Mouse (Mus musculus): ENCODE results near the gene Plpp6. TPM values are rescaled to one million over a fixed set of nuclear protein-coding genes. Genes with fewer than 3 reads are reported as not detected.

Gene Plpp6
- polyA plus RNA-seq, 1 experiment from 2014 or later = 5.8 TPM

- WGBS = 61% methylated on average over 2 of the region's 2 CpGs
- no peaks in the 10 kb centered on the region for H3K27me3 ChIP-seq
- H3K27ac ChIP-seq = no peak overlapping the region; the same call in 1 of the 2 replicates
- no peaks in the 10 kb centered on the region for H3K9me3 ChIP-seq
- H3K4me3 ChIP-seq = no peak overlapping the region
- H3K4me2 ChIP-seq (replicated peaks) = no peak overlapping the region
- no peak for ATAC-seq (ENCODE audit: low FRiP score, low read depth)
- H3K9ac ChIP-seq = no peak overlapping the region
- H3K36me3 ChIP-seq = no peaks in the 10 kb centered on the region
- H3K4me1 ChIP-seq = no peaks in the 10 kb centered on the region
These were observed 16.4 kb upstream of the Plpp6 start for GRCm38 (mm10) chr19:28947311-28947710.

DNA sequence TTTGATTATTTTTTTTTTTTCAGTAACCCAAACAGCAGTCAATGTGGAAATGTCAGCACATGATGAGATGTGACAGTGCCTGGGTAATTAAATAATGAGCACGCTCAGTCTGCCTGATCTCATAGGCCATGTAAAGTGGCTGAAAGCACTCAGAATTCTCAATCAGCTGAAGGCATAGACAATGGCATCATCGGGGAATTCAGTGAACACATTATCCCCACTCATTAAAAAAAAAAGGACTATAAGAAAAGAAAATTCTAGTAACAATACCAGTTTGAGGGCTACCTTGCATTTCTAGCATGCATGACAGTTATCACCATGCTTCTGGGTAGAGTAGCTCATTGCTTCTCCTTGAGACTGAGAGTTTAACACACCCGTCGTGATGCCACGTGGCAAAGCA is 12.5 kb upstream of the Plpp6 start:
- no peaks in the 10 kb centered on the region for H3K36me3 ChIP-seq
- no peaks in the 10 kb centered on the region for H3K9me3 ChIP-seq
- 82% methylated on average over 5 of the region's 5 CpGs for WGBS
- H3K9ac ChIP-seq = no peak overlapping the region
- no peak overlapping the region for H3K27ac ChIP-seq
- no peaks in the 10 kb centered on the region for H3K27me3 ChIP-seq
- H3K4me3 ChIP-seq = no peak overlapping the region
- no peak overlapping the region for H3K4me2 ChIP-seq (replicated peaks)
- H3K4me1 ChIP-seq = no peaks in the 10 kb centered on the region
- ATAC-seq (ENCODE audit: low FRiP score, low read depth) = no peak

DNA sequence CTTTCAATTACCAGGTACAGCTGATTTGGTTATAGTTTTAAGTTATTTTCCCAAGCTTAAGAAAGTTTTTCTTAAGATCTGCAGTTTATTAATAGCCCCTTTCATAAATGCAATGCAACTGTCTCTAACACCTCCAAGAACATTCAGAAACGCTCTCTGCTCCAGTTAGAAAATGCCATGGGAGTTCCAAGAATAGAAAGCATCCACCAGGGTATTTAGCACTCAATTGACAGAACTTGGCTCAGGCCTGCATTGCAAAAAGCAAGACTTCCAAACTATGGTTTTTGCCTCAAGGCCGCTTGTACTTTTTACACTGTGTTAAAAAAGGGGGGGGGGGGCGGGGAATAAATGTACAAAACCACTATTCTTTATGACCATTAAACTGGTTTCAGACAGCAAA is 640 bp upstream of the Plpp6 start:
- WGBS = 37% methylated on average over 3 of the region's 3 CpGs
- peak overlapping the region; percentile 84 for H3K4me3 ChIP-seq
- H3K36me3 ChIP-seq = no peaks in the 10 kb centered on the region
- peaks cover 19% of the 10 kb centered on the region for H3K4me1 ChIP-seq
- no peak overlapping the region for H3K27ac ChIP-seq
- ATAC-seq (ENCODE audit: low FRiP score, low read depth) = no peak
- H3K9ac ChIP-seq = no peak overlapping the region
- peak overlapping the region; percentile 95 for H3K4me2 ChIP-seq (replicated peaks)
- H3K27me3 ChIP-seq = 0 out of 2 replicates have a peak, but pooled peaks cover 6% of the 10 kb centered on the region
- H3K9me3 ChIP-seq = no peaks in the 10 kb centered on the region

DNA sequence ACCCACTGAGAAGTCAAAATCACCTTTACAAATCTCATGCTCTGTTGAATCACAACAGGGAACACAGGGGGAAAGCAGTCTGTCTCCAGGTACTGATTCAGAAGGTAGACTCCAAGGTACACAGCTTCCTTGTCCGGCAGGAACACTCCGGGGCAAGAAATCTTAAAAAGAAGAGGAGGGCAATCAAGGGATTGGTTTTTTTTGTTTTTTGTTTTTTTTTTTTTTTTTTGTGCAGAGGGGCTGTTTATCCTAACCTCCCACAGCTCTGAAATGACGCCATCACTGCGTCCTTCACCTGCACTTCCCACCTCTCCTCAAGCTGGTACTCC is 276 bp upstream of the Plpp6 start:
- H3K4me2 ChIP-seq (replicated peaks) = peak overlapping the region; percentile 95
- 6% methylated on average over 4 of the region's 4 CpGs for WGBS
- H3K9ac ChIP-seq = peak overlapping the region; percentile 82; the same call in 1 of the 2 replicates
- peak overlapping the region; percentile 84 for H3K4me3 ChIP-seq
- 0 out of 2 replicates have a peak, but pooled peaks cover 6% of the 10 kb centered on the region for H3K27me3 ChIP-seq
- no peaks in the 10 kb centered on the region for H3K9me3 ChIP-seq
- H3K4me1 ChIP-seq = peaks cover 20% of the 10 kb centered on the region
- no peaks in the 10 kb centered on the region for H3K36me3 ChIP-seq
- no peak for ATAC-seq (ENCODE audit: low FRiP score, low read depth)
- H3K27ac ChIP-seq = no peak overlapping the region

DNA sequence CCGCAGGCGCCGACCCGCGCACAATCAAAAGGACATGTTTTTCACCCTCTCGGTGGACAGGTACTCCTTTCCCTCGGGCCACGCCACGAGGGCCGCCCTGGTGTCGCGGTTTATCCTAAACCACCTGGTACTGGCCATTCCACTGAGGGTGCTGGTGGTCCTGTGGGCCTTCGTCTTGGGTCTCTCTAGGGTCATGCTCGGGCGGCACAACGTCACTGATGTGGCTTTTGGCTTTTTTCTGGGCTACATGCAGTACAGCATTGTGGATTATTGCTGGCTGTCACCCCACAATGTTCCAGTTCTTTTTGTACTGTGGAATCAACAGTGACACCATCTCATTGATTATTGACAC is 775 bp downstream of the Plpp6 start:
- WGBS = 7% methylated on average over 16 of the region's 16 CpGs
- peak overlapping the region; percentile 82 for H3K9ac ChIP-seq
- 0 out of 2 replicates have a peak, but pooled peaks cover 6% of the 10 kb centered on the region for H3K27me3 ChIP-seq
- H3K4me3 ChIP-seq = peak overlapping the region; percentile 84
- ATAC-seq (ENCODE audit: low FRiP score, low read depth) = no peak
- H3K36me3 ChIP-seq = no peaks in the 10 kb centered on the region
- H3K4me2 ChIP-seq (replicated peaks) = peak overlapping the region; percentile 95
- no peak overlapping the region for H3K27ac ChIP-seq
- H3K9me3 ChIP-seq = no peaks in the 10 kb centered on the region
- peaks cover 20% of the 10 kb centered on the region for H3K4me1 ChIP-seq

DNA sequence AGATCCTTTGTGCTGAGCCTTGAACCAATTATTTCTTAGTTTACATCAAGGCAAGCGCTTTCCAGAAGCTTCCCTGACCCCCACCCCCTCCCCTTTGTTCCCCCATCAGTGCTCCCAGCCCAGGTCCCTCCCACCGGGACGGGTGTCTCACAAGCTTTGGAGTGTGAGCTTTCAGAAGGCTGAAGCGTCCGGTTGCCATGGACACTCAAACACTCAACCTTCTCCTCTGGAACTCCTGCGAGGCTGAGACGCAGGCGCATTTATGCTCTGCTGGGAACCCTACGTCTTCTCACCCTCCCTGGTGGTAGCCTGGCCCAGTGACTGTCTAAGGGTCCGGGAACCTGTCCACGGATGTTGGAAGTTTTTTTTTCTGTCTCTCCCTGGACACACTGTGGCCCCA is 3.9 kb downstream of the Plpp6 start, which contains the start of gene 4430402I18Rik:
Gene 4430402I18Rik (minus strand): TSS at position 149 of the 400 bp plus-strand sequence.
- Histone ChIP-seq H3K4me1 (peaks cover 20% of the 10 kb centered on the region), H3K4me2 (replicated peaks) (no peak within 1 kb of the TSS), H3K4me3 (no peak within 1 kb of the TSS), H3K27me3 (0 out of 2 replicates have a peak, but pooled peaks cover 6% of the 10 kb centered on the region), H3K27ac (no peak within 1 kb of the TSS), H3K9me3 (no peaks in the 10 kb centered on the region), H3K36me3 (no peaks in the 10 kb centered on the region), H3K9ac (no peak within 1 kb of the TSS)
- ATAC-seq (ENCODE audit: low FRiP score, low read depth) = no peak
- WGBS = 8% methylated on average over 11 of the region's 11 CpGs

- H3K4me1 ChIP-seq = peaks cover 20% of the 10 kb centered on the region
- H3K27me3 ChIP-seq = 0 out of 2 replicates have a peak, but pooled peaks cover 6% of the 10 kb centered on the region
- H3K27ac ChIP-seq = no peak overlapping the region
- no peak for ATAC-seq (ENCODE audit: low FRiP score, low read depth)
- no peak overlapping the region for H3K4me3 ChIP-seq
- WGBS = 68% methylated on average over 4 of the region's 4 CpGs
- H3K9ac ChIP-seq = no peak overlapping the region
- H3K36me3 ChIP-seq = no peaks in the 10 kb centered on the region
- H3K4me2 ChIP-seq (replicated peaks) = no peak overlapping the region
- no peaks in the 10 kb centered on the region for H3K9me3 ChIP-seq
These were observed 4.4 kb downstream of the Plpp6 start for GRCm38 (mm10) chr19:28968178-28968577.

DNA sequence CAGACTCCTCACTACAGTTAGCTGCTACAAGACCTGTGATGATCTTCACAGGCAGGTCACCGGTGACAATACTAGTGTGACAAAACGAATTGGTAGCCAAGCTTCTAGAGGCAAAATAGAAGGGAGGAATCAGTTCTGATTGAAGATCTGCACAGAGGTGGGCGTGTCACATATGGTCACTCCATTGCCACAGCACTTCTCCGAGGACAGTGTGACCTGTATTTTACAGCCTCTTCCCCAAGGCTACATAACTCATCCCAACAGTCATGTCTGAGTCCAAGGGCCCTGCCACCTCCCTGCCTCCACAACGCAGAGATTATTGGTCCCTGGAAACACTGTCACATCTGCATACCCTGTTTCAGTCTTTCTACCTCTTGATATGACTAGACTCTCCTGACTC is 5.5 kb downstream of the Plpp6 start:
- no peak overlapping the region for H3K9ac ChIP-seq
- H3K27ac ChIP-seq = no peak overlapping the region
- H3K4me1 ChIP-seq = peaks cover 16% of the 10 kb centered on the region
- ATAC-seq (ENCODE audit: low FRiP score, low read depth) = no peak
- 0 out of 2 replicates have a peak, but pooled peaks cover 6% of the 10 kb centered on the region for H3K27me3 ChIP-seq
- no peaks in the 10 kb centered on the region for H3K9me3 ChIP-seq
- H3K4me3 ChIP-seq = no peak overlapping the region
- WGBS = 80% methylated on average over 5 of the region's 5 CpGs
- H3K36me3 ChIP-seq = no peaks in the 10 kb centered on the region
- H3K4me2 ChIP-seq (replicated peaks) = no peak overlapping the region

GRCm38 (mm10) chr19:28970251-28970650 is 6.5 kb downstream of the Plpp6 start:
- H3K4me3 ChIP-seq = no peak overlapping the region
- H3K4me2 ChIP-seq (replicated peaks) = no peak overlapping the region
- H3K9me3 ChIP-seq = no peaks in the 10 kb centered on the region
- ATAC-seq (ENCODE audit: low FRiP score, low read depth) = no peak
- no peak overlapping the region for H3K27ac ChIP-seq
- H3K36me3 ChIP-seq = no peaks in the 10 kb centered on the region
- peaks cover 14% of the 10 kb centered on the region; the same call in 1 of the 2 replicates for H3K4me1 ChIP-seq
- H3K27me3 ChIP-seq = peaks cover 9% of the 10 kb centered on the region
- no peak overlapping the region for H3K9ac ChIP-seq
- 42% methylated on average over 11 of the region's 11 CpGs for WGBS

- peak overlapping the region; percentile 41 for H3K4me3 ChIP-seq
- 21% methylated on average over 35 of the region's 35 CpGs for WGBS
- H3K36me3 ChIP-seq = no peaks in the 10 kb centered on the region
- H3K4me2 ChIP-seq (replicated peaks) = peak overlapping the region; percentile 74
- H3K27ac ChIP-seq = no peak overlapping the region
- H3K9ac ChIP-seq = peak overlapping the region; percentile 50; the same call in 1 of the 2 replicates
- no peaks in the 10 kb centered on the region for H3K9me3 ChIP-seq
- ATAC-seq (ENCODE audit: low FRiP score, low read depth) = no peak; the same call in 1 of the 2 replicates
- H3K4me1 ChIP-seq = peaks cover 4% of the 10 kb centered on the region; the same call in 1 of the 2 replicates
- peaks cover 9% of the 10 kb centered on the region for H3K27me3 ChIP-seq
These were observed 11.3 kb downstream of the Plpp6 start for GRCm38 (mm10) chr19:28974862-28975611.

DNA sequence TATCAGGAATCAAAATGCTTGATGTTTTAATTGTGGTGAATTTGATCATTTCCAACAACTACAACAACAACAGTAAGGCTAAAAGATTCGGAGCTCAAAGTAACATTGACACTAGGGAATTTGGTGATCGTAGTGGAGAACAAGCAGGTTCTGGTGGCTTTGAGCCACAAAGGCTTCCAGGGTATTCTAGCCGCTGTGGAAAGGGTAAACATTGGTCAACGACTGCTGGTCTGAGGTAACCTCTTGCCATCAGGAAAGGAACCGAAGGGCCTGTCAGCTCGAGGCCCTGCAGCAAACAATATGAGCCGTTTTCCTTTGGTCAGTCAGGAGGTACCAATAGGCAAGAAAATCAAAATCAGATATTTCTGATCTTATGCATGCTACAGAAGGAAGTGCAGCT is 18.9 kb downstream of the Plpp6 start:
- 72% methylated on average over 7 of the region's 7 CpGs for WGBS
- no peak overlapping the region for H3K27ac ChIP-seq
- H3K36me3 ChIP-seq = no peaks in the 10 kb centered on the region

GRCm38 (mm10) chr19:28989515-28989914 is 25.8 kb downstream of the Plpp6 start:
- Histone ChIP-seq H3K9me3 (no peaks in the 10 kb centered on the region), H3K9ac (peak overlapping the region; percentile 93), H3K36me3 (peaks cover 12% of the 10 kb centered on the region), H3K4me1 (peaks cover 14% of the 10 kb centered on the region), H3K4me2 (replicated peaks) (peak overlapping the region; percentile 76), H3K27me3 (no peaks in the 10 kb centered on the region), H3K27ac (peak overlapping the region; percentile 61; the same call in 1 of the 2 replicates), H3K4me3 (peak overlapping the region; percentile 88)
- 67% methylated on average over 8 of the region's 8 CpGs for WGBS
- ATAC-seq (ENCODE audit: low FRiP score, low read depth) = no peak

More for the DNA sequence above, 18.9 kb downstream of the Plpp6 start:
- Histone ChIP-seq H3K4me3 (no peak overlapping the region), H3K9me3 (no peaks in the 10 kb centered on the region), H3K9ac (no peak overlapping the region), H3K4me1 (no peaks in the 10 kb centered on the region), H3K27me3 (no peaks in the 10 kb centered on the region), H3K4me2 (replicated peaks) (no peak overlapping the region)
- no peak for ATAC-seq (ENCODE audit: low FRiP score, low read depth)
